Mouse (Mus musculus): ENCODE results near the gene Zfp62. TPM values are rescaled to one million over a fixed set of nuclear protein-coding genes. Genes with fewer than 3 reads are reported as not detected.

The Zfp62 gene
- polyA plus RNA-seq, 1 experiment from 2014 or later, result 19.6 TPM

GRCm38 (mm10) chr11:49259829-49260228 is 56.7 kb downstream of the Zfp62 start:
- H3K4me2 ChIP-seq (replicated peaks; ENCODE audit: low read depth, low read length), result no peak overlapping the region
- 9% methylated on average over 1 of the region's 1 CpGs for WGBS
- peaks cover under 1% of the 10 kb centered on the region; the same call in 1 of the 2 replicates for H3K4me1 ChIP-seq (ENCODE audit: insufficient read depth, low read depth, low read length)
- no peak overlapping the region for H3K9ac ChIP-seq (replicated peaks; ENCODE audit: low read depth)
- DNase-seq (ENCODE audit: low spot score) (peak; percentile 46), ATAC-seq (peak; percentile 33)
- H3K9me3 ChIP-seq (ENCODE audit: low read length), result no peaks in the 10 kb centered on the region
- TF ChIP-seq CTCF (IDR thresholded peaks at IDR 0.05) (no peak), EP300 (IDR thresholded peaks at IDR 0.05) (peak; percentile 20; the same call in 1 of the 2 replicates)
- no peak overlapping the region for H3K4me3 ChIP-seq (ENCODE audit: low read depth, low read length)
- peaks cover 22% of the 10 kb centered on the region for H3K36me3 ChIP-seq (ENCODE audit: insufficient read depth, low read length)
- no peak overlapping the region for H3K27ac ChIP-seq (ENCODE audit: low read length)
- no peaks in the 10 kb centered on the region for H3K27me3 ChIP-seq (replicated peaks; ENCODE audit: insufficient read depth, low read length)

GRCm38 (mm10) chr11:49260598-49261312 is 57.7 kb downstream of the Zfp62 start:
- Histone ChIP-seq H3K4me3 (ENCODE audit: low read depth, low read length) (no peak overlapping the region), H3K27ac (ENCODE audit: low read length) (0 out of 2 replicates have a peak overlapping the region, but pooled peaks have one; percentile 14), H3K4me2 (replicated peaks; ENCODE audit: low read depth, low read length) (no peak overlapping the region), H3K27me3 (replicated peaks; ENCODE audit: insufficient read depth, low read length) (no peaks in the 10 kb centered on the region), H3K36me3 (ENCODE audit: insufficient read depth, low read length) (peaks cover 18% of the 10 kb centered on the region), H3K4me1 (ENCODE audit: insufficient read depth, low read depth, low read length) (no peaks in the 10 kb centered on the region; the same call in 1 of the 2 replicates), H3K9me3 (ENCODE audit: low read length) (no peaks in the 10 kb centered on the region), H3K9ac (replicated peaks; ENCODE audit: low read depth) (no peak overlapping the region)
- no peak for TF ChIP-seq CTCF (IDR thresholded peaks at IDR 0.05)
- TF ChIP-seq EP300 (IDR thresholded peaks at IDR 0.05), result no peak
- 78% methylated on average over 21 of the region's 21 CpGs for WGBS
- ATAC-seq (peak; percentile 23; the same call in 1 of the 2 replicates), DNase-seq (ENCODE audit: low spot score) (peak; percentile 13)

DNA sequence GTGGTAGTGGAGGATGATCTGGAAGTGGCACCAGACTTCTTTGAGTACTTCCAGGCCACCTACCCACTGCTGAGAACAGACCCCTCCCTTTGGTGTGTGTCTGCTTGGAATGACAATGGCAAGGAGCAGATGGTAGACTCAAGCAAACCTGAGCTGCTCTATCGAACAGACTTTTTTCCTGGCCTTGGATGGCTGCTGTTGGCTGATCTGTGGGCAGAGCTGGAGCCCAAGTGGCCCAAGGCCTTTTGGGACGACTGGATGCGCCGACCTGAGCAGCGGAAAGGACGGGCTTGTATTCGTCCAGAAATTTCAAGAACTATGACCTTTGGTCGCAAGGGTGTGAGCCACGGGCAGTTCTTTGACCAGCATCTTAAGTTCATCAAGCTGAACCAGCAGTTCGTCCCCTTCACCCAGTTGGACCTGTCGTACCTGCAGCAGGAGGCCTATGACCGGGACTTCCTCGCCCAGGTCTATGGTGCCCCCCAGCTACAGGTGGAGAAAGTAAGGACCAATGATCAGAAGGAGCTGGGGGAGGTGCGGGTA is 58.3 kb downstream of the Zfp62 start:
- no peak for ATAC-seq
- H3K9ac ChIP-seq (replicated peaks; ENCODE audit: low read depth), result no peak overlapping the region
- H3K36me3 ChIP-seq (ENCODE audit: insufficient read depth, low read length), result peaks cover 18% of the 10 kb centered on the region
- no peak for DNase-seq (ENCODE audit: low spot score)
- TF ChIP-seq CTCF (IDR thresholded peaks at IDR 0.05) (no peak), EP300 (IDR thresholded peaks at IDR 0.05) (no peak)
- no peak overlapping the region for H3K4me3 ChIP-seq (ENCODE audit: low read depth, low read length)
- H3K27ac ChIP-seq (ENCODE audit: low read length), result no peak overlapping the region
- WGBS, result 92% methylated on average over 14 of the region's 14 CpGs
- H3K9me3 ChIP-seq (ENCODE audit: low read length), result no peaks in the 10 kb centered on the region
- H3K4me1 ChIP-seq (ENCODE audit: insufficient read depth, low read depth, low read length), result no peaks in the 10 kb centered on the region; the same call in 1 of the 2 replicates
- H3K27me3 ChIP-seq (replicated peaks; ENCODE audit: insufficient read depth, low read length), result no peaks in the 10 kb centered on the region
- no peak overlapping the region for H3K4me2 ChIP-seq (replicated peaks; ENCODE audit: low read depth, low read length)

DNA sequence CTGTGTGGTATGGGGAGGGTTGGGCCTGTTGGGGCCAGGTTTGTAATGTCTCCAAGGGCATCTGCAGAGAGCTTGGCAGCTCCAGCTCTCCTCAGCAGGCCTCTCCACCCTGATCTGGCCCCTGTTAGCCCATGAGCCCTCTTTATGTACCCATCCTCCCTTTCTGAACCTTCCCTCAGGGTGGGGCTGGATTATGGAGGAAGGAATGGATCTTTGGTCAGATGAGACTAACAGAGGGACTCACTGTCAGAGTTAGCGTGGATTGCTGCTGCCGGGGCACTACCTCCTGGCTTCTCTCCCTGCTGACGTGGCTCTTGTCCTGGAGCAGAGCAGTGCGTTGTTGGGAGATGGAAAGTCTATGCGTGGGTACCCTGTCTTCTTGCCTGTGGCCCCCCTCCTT is 59.2 kb downstream of the Zfp62 start:
- TF ChIP-seq EP300 (IDR thresholded peaks at IDR 0.05) (no peak), CTCF (IDR thresholded peaks at IDR 0.05) (no peak)
- H3K36me3 ChIP-seq (ENCODE audit: insufficient read depth, low read length), result peaks cover 18% of the 10 kb centered on the region
- WGBS, result 88% methylated on average over 5 of the region's 5 CpGs
- no peak for DNase-seq (ENCODE audit: low spot score)
- no peak overlapping the region for H3K9ac ChIP-seq (replicated peaks; ENCODE audit: low read depth)
- H3K27me3 ChIP-seq (replicated peaks; ENCODE audit: insufficient read depth, low read length), result no peaks in the 10 kb centered on the region
- ATAC-seq, result no peak
- no peak overlapping the region for H3K4me3 ChIP-seq (ENCODE audit: low read depth, low read length)
- H3K4me2 ChIP-seq (replicated peaks; ENCODE audit: low read depth, low read length), result no peak overlapping the region
- H3K9me3 ChIP-seq (ENCODE audit: low read length), result no peaks in the 10 kb centered on the region
- no peaks in the 10 kb centered on the region; the same call in 1 of the 2 replicates for H3K4me1 ChIP-seq (ENCODE audit: insufficient read depth, low read depth, low read length)
- no peak overlapping the region for H3K27ac ChIP-seq (ENCODE audit: low read length)

DNA sequence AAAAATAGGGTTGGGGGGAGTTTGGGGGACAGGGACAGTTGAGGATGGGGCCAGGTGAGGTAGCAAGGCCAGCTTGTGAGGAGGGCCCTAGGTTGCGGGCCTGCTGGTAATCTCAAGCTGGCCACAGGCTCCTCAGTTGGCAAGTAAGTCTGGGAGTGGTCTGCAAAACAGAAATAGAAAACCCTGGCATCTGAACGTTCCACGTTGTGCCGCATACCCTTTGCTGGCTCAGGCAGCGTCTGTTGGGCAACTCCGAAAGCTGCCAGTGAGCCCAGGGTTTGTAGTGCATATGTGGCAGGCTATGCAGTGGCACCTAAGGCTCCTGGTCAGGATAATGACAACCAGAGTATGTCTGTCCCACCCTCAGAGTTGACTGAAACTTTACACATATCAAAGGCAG is 60.1 kb downstream of the Zfp62 start:
- no peaks in the 10 kb centered on the region for H3K9me3 ChIP-seq (ENCODE audit: low read length)
- no peak overlapping the region for H3K4me3 ChIP-seq (ENCODE audit: low read depth, low read length)
- 90% methylated on average over 6 of the region's 6 CpGs for WGBS
- ATAC-seq (no peak), DNase-seq (ENCODE audit: low spot score) (no peak)
- no peaks in the 10 kb centered on the region for H3K27me3 ChIP-seq (replicated peaks; ENCODE audit: insufficient read depth, low read length)
- no peak for TF ChIP-seq CTCF (IDR thresholded peaks at IDR 0.05)
- no peak for TF ChIP-seq EP300 (IDR thresholded peaks at IDR 0.05)
- H3K9ac ChIP-seq (replicated peaks; ENCODE audit: low read depth), result no peak overlapping the region
- no peak overlapping the region for H3K4me2 ChIP-seq (replicated peaks; ENCODE audit: low read depth, low read length)
- no peaks in the 10 kb centered on the region; the same call in 1 of the 2 replicates for H3K4me1 ChIP-seq (ENCODE audit: insufficient read depth, low read depth, low read length)
- no peak overlapping the region for H3K27ac ChIP-seq (ENCODE audit: low read length)
- H3K36me3 ChIP-seq (ENCODE audit: insufficient read depth, low read length), result peaks cover 18% of the 10 kb centered on the region

DNA sequence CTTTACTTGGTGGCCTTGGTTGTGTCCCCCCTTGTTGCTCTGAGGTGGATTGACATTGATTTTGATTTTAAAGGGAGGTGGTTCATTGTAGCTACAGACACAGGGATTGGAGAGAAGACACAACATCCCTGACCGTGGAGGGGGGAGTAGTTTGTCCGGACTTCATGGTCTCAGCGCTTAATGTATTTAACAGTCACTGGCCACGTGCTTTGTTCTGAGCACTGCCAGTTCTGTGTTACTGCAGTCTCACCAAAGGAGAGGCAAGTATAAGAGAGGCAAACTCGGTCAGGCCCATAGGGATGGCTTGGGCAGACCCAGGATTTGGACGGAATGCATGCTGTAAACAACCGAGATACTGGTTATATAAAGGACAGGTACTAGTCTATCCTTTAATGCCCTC is 61.0 kb downstream of the Zfp62 start:
- no peak for ATAC-seq
- Histone ChIP-seq H3K4me1 (ENCODE audit: insufficient read depth, low read depth, low read length) (no peaks in the 10 kb centered on the region; the same call in 1 of the 2 replicates), H3K9ac (replicated peaks; ENCODE audit: low read depth) (no peak overlapping the region), H3K27ac (ENCODE audit: low read length) (0 out of 2 replicates have a peak overlapping the region, but pooled peaks have one; percentile 43), H3K9me3 (ENCODE audit: low read length) (no peaks in the 10 kb centered on the region), H3K4me2 (replicated peaks; ENCODE audit: low read depth, low read length) (no peak overlapping the region), H3K27me3 (replicated peaks; ENCODE audit: insufficient read depth, low read length) (no peaks in the 10 kb centered on the region), H3K36me3 (ENCODE audit: insufficient read depth, low read length) (peaks cover 13% of the 10 kb centered on the region), H3K4me3 (ENCODE audit: low read depth, low read length) (no peak overlapping the region)
- no peak for TF ChIP-seq EP300 (IDR thresholded peaks at IDR 0.05)
- WGBS, result 83% methylated on average over 7 of the region's 7 CpGs
- DNase-seq (ENCODE audit: low spot score), result no peak

All from lung, postnatal 0 days (tissue).